Mouse (Mus musculus) adrenal gland, postnatal 4 days (tissue): ENCODE measurements around the gene Ccl11. TPM values are rescaled to one million over a fixed set of nuclear protein-coding genes. Genes with fewer than 3 reads are reported as not detected.

Experiments
- total RNA-seq, 2 experiments: library from RNA; stranded (reverse); gene quantifications; 2 replicates each; pipeline ENCODE4 v1.2.3; 2021

The Ccl11 gene
- total RNA-seq, 2 experiments from 2014 or later, result 3.8 to 4.0 TPM

Other genes with a start within 250 kb of the Ccl11 start
- under 1 TPM; 0.08 to 0.20 TPM for gene 5530401A14Rik, start 197.2 kb upstream of the Ccl11 start, total RNA-seq
- gene Asic2, start 89.4 kb upstream of the Ccl11 start, total RNA-seq, result 1 to 10 TPM; 4.4 to 6.0 TPM
- gene Ccl2, start 22.3 kb upstream of the Ccl11 start, total RNA-seq, result 1 to 10 TPM; 1.1 to 1.4 TPM
- not detected for gene Gm17268, start 19.3 kb upstream of the Ccl11 start, total RNA-seq
- not detected for gene Ccl7, start 12.1 kb upstream of the Ccl11 start, total RNA-seq
- gene Ccl12, start 44.0 kb downstream of the Ccl11 start, total RNA-seq, result 1 to 10 TPM in 1 of 2 experiments, under 1 TPM in 1; 0.84 to 1.1 TPM
- not detected for gene Ccl8, start 57.4 kb downstream of the Ccl11 start, total RNA-seq
- not detected for gene Ccl1, start 247.9 kb downstream of the Ccl11 start, total RNA-seq